Mouse (Mus musculus) thymus, postnatal 25 days (tissue): ENCODE measurements at regions not wholly inside any gene's neighbourhood (a gene's known extent, or its start where the extent isn't known, plus 50 kb on each side); places are given as distances from the start of the nearest gene placed in this dataset.

Experiments
- DNase-seq: peaks from one replicate; pipeline ENCODE4 v3.0.0; 2022

DNA sequence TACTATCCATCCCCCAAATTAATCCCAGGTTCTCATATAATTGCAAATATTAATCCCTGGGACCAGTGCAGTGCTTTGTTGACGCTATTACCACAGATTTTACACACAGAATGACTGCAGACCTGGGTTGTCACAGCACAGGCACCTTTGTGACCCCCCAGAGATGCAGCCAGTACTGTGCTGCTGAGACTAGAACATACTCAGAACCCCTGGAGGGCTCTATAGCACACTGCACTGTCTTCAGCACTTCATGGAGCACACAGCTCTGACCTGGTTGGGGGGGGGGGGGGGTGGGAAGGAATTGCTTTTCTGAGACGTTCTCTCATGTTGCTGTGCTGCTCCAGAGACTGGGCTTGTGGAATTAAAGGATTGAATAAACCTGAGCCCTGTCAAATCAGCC is 154.9 kb upstream of the Gm34302 start:
- DNase-seq = no peak

DNA sequence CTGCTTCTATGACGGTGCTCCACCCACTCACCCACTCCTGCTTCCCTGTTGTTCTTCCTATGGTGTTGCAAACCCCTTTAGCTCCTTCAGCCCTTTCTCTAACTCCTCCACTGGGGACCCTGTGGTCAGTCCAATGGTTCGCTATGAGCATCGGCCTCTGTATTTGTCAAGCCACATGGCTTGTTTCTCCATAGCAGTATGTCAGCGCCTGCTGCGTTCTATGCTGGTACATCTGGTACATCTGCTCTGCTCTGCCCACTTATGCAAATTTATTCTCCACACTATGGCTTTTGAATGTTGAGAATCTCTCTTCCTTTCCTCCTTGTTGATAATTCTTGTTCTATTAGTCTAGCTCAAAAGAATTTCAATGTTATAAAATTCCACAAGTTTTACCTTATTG is 154.2 kb upstream of the Gm34302 start:
- no peak for DNase-seq

DNA sequence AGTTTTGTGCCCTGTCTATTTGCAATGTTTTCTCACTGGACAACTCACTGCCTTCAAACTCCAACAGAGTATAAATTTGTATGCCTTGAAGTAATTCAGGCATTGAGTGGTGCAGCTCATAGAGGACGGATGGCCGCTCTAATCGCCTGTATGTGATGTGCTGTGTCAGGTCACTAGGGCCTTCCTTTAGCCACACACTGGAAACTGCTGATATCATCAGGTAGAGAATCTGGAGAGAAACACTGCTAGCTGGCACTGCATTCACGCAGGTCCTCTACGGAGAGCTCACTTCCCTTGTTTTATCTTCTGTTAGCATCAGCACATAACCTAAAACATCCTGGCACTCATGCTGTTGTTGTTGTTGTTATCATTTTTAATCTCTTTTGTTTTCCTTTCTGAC is 144.0 kb upstream of the Gm34302 start:
- no peak for DNase-seq

DNA sequence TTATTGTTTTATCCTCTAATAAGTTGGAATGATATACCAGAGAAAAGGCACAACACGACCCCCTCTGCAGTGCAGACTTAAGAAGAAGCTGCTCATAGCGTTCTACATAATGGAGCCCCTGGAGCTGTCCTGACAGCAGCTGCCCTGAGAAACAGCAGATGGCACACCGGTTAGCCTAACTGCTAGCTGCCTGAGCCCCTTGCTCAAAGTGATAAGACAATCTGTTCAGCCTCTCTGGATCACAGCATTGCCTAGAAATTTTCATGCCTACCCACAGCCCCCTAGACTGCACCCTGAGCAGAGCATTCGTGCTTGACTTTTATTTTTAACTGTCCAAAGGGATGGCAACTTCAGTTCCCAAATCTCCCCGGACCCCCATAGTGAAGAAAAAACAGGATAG is 132.4 kb upstream of the Gm34302 start:
- DNase-seq = no peak

DNA sequence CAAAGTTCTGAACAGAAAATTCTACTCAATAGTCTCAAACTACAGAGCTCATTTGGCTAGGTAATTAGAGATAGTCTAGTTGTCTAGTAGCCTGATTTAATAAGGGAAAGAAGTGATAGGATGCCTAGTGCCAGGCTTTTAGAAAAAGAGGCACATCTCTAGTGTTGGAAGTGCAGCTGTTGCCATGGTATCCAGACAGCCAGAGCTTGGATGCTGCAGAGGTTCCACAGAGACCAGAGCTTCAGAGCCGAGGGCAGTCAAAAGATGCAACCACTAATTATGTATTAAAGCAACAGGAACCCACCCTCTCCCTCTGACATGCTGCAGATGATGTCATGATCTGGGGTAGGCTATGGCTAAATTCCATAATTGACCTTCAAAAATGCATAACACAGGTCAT is 130.0 kb upstream of the Gm34302 start:
- no peak for DNase-seq

DNA sequence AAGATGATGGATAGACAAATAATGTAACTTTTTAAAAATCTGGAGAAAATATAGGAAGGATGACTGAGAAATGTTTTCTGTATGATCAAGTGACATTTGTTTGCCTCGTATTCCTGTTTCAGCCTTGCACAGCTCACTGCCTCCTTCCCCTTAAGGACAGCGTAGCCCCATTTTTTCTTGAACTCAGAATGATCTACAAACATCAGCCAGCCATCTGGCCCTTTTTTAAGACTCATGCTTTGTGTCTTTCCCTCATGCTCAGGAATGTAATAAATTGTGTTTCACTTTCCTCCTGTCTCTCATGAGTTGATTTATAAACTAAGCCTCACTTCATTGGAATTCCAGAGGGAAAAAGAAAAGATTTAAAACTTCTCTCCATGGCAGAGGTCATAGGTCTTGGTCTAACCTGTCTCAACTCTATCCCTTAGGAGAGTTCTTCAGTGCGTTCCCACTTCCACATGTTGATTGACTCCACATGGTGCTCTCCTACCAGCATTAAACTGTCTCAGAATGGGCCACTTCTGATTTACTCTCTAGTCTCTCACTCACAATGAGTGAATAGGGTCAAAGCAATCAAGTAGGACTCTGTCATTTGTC is 129.2 kb upstream of the Gm34302 start:
- DNase-seq = no peak

DNA sequence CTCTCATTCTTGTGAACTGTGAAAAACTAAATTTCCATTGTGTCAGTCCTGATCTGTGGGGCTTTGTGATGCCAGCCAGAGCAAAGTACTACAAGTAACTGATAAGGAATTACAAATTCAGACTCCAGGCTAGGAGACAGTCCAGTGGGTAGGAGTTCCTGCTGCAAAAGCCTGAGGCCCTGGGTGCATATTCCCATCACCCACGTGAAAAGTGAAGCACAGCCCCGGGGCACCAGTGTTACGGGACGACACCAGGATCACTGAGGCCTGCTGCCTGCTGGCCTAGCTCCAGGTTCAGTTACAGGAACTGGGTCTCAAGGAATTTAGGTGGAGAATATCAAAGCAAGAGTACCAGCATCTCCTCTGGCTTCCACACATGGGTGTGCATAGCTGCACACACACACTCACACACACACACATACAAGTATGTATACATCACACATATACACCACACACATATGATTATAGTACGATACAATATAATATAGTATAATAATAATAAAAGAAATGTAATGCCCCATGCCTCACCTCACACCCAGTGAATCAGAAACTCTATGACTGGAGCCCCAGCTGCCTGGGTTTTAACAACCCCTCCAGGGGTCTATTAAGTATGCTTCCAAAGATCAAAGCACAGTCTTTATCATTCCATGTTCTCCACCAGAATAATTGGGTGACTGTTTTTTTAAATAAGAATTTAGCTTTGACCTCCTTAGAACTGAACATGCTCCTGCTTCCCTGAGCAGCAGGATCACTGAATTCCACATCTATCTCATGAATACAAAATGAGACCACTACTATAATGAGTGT is 126.6 kb upstream of the Gm34302 start:
- DNase-seq = no peak

DNA sequence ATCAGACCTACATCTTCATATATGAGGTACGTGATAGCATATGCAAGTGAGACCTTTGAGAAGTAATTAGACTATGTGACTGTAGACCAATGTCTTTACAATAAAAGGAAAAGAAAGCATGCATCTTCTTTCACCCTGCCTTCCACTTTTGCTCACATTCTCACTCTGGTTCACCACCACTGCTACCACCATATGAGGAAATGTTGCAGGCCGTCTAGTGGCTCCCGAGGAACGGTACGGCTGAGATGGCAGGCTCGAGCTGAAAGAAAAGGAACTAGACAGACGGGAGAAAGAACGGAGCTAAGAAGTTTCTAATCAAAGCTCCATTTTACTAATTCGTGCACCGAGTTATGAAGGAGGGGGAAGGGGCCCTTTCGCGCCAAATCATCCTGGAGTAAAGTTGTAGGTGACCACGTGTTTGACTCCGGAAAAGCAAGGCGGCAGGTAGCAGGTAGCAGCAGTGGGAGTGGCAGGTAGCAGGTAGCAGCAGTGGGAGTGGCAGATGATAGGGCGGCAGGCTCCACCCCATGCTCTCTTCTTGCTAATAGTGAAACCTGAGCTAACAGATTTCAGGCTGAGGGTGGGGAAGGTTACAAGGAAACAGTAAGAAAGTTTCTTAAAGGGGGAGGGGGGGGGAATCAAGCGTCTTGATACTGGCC is 125.9 kb upstream of the Gm34302 start:
- DNase-seq = no peak

DNA sequence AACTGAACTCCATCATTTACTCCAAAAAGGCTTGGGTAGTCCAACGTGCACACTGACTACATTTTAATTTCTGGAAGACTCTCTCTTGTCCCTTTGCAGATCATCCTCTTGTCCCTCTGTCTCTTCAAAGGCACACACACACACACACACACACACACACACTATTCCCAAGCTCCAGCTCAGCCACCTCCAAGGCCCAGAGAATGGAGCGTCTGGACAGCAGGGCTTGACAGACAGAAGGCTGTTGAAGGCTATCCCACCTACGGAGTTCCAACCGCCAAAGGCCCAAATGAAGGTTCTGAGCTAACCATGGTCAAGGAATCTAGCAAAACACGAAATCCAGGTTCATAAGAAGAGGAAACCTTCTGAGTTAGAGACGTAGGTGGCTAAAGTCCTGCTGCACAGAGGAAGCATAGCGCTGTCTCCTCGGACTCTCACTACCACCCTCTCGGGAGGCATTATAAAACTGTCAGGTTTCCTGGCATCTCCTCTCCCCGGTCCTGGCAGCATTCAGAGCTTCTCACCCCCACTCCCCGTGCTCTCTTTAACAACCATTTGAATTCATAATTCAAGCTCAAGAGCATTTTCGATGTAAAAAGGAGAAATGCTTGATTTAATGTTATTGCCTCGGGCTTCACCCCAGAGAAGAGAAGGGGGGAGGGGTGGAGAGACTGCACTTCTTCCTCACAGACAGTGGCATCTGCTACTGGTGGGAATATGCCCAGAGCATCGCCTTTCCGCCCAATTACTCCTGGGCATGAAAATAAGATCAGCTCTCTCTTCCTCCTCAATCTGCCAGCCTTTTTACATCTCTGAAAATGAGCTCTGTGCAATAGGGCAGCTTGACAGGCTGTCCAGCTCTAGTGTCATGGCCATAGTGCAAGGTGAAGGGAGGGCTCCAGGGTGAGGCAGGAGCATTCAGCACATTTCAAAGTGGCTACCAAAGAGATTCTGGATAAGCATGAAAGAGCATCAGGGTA is 99.3 kb upstream of the Gm34302 start:
- DNase-seq = no peak

DNA sequence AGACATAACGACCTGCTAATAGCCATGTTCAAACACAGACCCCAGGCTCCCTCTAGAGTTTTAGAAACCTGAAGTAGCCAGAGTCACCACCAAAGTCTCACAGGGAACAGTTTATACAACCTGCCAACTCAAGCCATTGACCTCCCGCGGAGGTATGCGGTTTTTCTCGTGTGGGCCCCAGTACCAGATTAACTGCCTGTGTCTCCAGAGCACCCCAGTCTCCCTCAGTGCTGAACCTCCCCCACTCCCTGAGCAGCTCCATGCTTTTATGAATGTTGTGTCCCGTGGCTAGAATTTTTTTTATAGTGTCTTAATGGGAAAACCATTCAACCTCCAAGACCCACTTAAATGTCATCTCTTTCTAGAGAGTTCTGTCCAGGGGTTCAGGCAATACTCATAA is 98.5 kb upstream of the Gm34302 start:
- no peak for DNase-seq

DNA sequence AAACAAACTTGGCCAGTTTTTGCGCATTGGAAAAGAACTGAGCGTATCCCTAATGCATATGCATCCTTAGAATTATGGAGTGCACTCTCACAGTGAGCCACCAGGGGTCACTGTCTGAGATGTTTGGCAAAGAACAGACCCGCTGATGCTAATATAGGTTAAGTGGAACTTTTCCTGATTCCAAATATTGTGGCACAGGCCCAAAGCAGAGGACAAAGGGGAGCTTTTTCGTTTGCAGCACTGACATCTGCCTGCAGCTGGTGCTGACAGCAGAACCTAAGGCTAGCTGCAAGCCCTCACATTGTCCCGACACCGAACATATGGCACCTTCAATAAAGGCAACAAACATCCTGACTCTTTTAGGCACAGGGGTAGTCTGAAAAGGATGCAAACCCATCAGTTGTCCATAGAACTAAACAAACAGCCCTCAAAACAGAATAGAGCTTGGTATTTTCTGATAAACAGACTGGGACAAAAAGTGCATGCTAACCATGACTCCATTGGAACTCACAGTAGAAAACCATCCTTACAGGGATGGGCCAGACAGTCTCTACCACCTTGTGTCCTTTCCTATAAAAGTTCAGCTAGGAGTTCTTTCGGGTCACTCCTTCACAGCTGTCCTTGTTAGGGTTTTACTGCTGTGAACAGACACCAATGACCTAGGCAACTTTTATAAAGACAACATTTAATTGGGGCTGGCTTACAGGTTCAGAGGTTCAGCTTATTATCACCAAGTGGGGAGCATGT is 87.1 kb upstream of the Gm34302 start:
- DNase-seq = peak; percentile 35

DNA sequence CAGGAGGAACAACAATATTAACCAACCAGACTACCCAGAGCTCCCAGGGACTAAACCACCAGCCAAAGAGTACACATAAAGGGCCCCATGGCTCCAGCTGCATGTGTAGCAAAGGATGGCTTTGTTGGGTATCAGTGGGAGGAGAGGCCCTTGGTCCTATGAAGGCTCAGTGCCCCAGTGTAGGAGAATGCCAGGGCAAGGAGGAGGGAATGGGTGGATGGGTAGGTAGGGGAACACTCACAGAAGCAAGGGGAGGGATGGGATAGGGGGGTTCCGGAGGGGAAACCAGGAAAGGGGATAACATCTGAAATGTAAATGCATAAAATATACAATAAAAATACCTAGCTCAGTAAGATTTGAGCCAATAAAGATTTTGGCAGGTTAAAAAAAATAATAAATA is 86.4 kb upstream of the Gm34302 start:
- no peak for DNase-seq

DNA sequence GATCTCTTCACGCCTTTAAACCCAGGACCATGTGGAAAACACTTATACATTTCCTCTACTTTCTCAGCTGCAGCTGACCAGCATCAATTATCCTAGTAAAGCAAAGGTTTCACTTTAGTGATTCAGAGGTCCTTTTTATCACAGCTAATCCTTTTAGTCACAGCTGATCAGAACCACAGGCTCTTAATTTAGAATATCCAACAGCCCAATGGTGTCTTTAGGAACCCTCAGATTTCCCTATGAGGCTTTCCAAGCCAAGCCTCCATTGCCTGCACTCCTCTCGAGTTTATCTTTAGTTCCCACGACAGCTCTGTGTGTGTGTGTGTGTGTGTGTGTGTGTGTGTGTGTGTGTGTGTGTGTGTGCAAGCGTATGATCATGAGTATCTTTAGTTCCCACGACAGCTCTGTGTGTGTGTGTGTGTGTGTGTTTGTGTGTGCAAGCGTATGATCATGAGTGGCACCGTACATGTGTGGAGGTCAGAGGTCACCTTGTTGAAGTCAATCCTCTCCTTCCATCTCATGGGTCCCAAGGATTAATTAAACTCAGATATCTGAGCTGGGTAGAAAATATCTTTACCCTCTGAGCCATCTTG is 85.4 kb upstream of the Gm34302 start:
- no peak for DNase-seq

DNA sequence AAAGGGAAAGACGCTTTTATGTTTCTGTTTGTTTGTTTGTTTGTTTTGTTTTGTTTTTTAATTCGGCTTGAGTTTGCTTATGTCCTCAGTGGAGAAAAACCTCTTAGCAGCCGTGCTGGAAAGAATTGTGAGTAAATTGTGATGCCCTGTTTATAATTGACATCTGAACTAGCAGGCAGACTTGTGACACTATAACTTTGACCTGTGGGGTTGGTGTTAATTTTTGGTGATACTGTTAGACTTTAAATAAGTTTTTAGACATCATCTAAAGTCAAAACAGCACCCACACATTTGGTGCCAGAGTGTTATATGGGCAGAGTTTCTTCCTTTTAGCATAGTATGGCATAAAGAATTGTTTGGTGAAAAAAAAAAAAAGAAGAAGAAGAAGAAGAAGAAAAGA is 84.0 kb upstream of the Gm34302 start:
- DNase-seq = no peak

DNA sequence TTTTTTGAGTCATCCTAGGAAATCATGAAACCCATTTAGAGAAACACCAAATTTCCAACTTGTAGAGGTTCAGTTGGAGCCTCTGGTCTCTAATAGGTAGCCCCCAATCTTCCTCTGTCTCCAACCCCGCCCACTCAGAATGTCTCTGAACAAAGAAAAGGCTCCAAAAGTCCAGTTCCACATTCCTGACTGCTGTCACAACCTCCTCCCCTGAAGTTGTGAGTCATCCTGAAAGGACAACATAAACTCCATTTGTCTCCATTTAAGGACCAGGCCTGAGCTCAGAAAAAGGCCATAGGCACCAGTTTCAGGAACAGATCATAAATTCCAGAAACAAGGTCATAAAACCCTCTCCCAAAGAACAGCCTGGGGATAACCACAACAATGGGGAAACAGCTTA is 79.4 kb upstream of the Gm34302 start:
- no peak for DNase-seq

DNA sequence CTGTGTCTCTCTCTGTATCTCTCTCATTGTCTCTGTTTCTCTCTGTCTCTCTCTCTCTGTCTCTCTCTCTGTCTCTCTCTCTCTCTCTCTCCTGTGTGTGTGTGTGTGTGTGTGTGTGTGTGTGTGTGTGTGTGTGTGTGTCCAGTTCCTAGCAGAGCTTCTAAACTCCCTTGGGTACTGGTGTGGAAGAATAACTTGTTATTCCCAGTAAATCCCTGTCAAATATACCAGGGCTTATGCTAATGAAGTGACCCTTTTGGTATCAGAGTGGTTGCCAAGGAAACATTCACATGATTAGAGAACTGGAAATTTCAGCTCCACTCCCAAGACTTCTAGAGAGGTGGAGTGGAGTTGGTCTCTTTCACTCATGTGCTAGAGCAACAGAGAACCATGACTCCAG is 78.9 kb upstream of the Gm34302 start:
- no peak for DNase-seq

DNA sequence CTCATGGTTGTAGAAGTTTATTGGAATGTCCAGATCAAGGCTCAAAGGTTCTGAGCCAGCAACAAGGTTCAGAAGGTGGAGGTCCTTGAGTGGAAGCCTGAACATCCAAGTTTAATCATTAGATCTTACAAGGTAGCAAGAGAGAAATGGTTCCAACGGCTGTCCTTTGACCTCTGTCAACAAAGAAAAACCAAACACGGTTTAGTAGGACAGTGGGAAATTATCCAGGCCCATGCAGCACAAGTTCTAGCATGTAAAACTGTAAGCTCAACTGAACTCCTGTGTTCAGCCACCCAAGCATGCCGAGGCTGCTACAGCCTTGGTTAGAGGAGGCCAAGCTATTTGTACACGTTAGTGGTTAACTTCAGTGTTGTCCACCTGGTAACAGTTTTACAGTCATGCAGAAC is 77.1 kb upstream of the Gm34302 start:
- DNase-seq = no peak

DNA sequence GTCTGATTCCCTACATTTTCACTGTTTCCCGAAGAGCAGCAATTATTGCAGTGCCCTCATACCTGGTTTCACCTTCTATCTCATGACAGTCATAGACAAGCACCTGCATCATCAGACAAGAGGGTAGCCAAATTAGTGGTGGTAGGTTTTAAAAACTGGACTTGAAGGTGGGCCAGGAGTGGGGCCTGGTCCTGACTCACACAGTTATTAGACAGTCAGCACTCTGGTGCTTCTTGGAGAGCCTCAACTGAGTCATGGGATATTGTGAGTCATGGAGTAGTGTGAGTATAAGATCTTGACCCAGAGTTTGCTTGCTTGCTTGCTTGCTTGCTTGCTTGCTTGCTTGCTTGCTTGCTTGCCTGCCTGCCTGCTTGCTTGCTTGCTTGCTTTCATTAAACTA is 73.1 kb upstream of the Gm34302 start:
- no peak for DNase-seq

DNA sequence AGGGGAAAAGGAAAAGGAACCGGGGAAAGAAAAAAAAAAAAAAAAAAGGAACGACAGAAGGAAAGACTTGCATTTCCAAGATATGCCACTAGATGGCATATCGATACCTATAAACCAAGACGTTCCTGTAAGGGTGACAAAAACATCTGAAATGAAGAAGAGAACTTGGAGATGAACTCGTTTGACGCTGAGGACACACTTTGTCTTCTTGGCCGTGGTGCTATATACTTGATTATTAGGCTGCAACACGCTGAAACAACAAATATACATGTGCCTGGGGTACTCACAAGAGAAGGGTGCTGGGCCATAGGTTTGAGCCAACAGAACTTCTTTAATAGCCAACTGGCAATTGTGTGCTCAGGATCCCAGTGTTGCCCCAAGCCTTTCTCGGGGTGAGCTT is 71.2 kb upstream of the Gm34302 start:
- no peak for DNase-seq

DNA sequence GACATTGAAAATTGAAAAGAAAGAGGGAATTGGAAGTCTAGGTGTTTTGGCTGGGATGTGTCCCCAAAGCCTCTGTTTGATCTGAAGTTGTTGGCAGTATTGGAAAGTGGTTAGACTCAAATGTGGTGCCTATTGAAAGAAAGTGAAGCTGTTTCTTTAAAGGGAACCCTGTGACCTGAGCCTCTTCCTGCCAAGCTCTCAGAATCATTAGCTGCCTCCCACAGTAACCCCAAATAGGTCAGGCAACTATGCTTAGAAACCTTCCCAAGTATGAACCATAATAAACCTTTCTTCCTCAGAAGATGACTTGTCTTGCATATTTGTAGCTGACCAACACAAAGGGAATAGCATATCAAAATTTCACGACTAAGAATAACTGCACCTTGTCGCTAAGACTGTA is 69.7 kb upstream of the Gm34302 start:
- DNase-seq = no peak

DNA sequence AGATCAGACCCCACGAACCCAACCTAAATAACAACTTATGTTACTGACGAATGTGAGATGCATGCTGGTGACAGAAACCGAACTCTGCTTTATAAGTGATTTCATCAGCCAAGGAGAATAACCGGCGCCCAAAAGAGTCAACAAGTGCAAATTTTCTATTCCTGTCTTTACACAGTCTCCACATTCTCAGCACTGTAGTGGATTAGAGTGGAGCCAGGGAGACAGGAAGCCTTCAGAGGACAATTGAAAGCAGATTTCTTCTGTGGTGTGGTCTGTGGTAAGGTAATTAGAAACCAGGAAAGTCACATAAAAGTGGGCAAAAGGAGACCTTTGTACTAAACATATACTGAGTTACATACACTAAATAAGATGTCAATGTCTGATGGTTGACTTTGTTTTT is 68.0 kb upstream of the Gm34302 start:
- DNase-seq = no peak
